Mouse (Mus musculus) cerebellum, adult (tissue): ENCODE measurements around the gene Vwa5b1.

Experiments
- ATAC-seq: cut with Nextera tagmentation; 2 replicates; pipeline ENCODE4 v1.9.2; 2017; ENCODE audit warnings: mild to moderate bottlenecking, moderate library complexity, mixed read lengths; ENCODE audit not compliant: insufficient number of reproducible peaks, low FRiP score, low TSS enrichment

Gene Vwa5b1

DNA sequence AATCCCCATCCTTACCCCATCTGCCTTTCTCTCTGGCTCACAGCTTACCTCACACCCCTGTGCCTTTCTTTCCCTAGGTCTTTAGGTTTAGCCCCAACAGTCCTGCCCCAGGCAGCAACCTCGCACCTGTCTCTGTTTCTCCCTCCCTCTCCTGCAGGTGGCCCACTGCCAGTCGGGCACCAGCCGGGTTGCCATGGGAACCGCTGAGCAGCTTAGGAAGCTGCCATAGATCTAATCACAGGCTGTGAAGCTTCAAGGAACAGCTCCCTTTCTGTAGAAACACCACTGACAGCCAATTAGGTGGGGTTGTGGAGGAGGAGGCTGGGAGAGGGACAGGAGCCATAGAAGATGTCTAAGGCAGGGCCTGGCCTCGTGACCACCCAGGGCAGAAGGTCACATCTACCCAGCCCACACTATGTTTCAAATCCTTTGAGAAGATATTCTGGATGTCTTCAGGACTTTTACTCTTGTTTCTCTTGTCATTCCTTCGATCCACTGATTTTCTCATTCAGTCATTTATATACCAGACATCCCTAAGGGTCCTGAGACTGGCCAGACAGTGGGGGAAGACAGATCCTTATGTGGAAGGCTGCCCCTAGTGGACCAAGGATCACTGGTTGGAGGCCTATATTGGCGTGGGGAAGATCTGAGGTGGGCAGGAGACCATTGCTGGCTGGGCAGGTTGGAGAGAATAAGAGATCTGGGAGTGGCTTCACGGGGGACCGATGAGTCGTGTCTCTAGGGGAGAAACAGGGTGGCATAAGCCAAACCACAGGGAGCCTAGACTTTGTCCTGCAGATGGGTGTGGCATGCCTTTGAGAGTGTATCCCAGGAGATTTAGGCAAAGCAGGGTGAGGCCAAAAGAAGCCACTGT, 98.2 kb downstream of the Vwa5b1 start:
- ATAC-seq = no peak; the same call in 1 of the 2 replicates

DNA sequence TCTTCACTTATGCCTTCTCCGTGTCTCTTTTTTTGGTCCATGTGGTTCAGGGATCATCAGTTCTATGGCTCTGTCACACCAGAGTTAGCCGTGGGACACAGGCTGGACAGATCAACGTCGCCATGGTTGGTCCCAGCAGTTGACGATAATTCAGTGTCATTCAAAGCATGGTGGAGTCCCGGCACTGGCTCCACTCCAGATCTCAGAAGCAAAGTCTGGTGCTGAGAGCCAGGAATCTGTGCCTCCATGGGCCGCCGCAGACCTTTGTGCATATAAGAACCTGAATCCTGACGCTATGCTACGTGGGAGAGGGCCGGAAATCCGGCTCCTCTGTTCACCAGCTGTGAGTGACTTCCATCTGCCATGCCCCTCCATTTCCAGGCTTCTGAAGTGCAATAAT, 100.1 kb downstream of the Vwa5b1 start:
- ATAC-seq = no peak

DNA sequence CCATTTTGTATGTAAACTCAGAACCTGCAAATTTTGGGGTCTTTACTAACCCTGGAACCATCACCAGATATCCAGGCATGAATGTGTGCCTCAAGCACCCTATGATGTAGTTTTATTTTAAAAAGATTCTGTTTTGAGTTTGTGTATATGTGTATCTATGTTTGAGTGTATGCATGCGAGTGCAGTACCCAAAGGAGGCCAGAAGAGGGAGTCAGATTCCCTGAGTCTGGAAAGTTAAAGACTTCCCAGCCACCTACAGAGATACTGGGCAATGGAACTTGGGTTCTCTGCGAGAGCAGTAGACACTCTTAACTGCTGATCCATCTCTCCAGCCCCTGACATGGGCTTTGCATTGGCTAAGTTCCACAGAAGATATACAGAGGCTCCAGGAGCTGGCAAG, 101.8 kb downstream of the Vwa5b1 start:
- no peak for ATAC-seq

DNA sequence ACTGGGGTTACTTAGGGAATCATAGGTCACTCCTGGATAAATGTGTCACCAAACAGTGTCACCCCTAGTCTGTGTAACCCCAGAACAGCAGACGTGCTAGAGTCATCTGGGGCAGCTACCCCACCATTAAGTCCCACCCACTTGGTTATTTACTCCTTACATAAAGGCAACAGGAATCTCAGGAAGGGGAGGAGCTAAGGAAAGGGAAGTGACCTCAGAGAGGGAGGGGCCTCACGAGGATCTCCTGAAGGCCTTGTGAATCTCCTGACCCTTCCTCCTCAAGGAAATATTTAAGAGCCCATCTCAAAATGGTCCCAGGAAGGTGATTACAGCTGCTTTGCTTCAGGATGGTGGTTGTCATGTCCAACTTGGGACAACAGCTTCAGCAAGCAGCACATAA, 103.9 kb downstream of the Vwa5b1 start:
- ATAC-seq = no peak

DNA sequence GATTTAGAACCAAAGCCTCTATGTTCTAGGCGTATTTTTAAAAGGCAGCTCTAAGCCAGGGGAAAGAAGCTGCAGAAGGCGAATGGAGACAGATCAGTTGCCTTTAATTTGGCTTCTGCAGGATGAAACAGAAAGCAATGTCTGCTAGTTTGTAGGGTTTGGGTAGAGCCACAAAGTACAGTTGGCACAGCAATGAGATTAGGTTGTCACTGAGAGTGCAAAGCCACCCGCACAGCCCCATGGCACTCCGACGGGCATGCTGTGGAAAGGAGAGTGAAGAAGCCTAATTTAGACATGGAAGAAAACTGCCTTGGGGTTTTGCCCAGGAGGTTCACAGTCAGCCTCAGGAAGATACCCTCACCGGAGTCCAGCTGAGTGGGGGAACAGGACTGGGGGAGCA, 105.7 kb downstream of the Vwa5b1 start:
- no peak for ATAC-seq

DNA sequence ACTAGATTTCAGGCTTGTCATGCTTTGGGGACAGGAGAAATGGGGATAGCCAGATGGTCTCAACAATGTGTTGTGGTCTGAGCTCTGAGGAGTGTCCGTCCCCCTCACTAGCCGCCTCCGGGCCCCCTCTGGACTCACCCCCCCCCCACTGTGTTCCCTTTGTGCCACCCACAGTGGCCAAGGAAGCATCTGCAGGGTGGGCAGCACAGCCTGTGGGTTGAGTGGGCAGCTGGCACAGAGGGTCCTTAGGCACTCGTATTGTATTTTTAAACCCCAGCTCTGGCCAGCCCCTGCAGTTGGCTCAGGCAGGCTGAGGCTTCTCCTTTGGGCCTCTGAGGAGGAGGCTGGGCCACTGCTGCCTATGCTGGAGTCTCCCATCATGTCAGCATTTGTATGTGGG, 110.0 kb downstream of the Vwa5b1 start:
- no peak for ATAC-seq

DNA sequence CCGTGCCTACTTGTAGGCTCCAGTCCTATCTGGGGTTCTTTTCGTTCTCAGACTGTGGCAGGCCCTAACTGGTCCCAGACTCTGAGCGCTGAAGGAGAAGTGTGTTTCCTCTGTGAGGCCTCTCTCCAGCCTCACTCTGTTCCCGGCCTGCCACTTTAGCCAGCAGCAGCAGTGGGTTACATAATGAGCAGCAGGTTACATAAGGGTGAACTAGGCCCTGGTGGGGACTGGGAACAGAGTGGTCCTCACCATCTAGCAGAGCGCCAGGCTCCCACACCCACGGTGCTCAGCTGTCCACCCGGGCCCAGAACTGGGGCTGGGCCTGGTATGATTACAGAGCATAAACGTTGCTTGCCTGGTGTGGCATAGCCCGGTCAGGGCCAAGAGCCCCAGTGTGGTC, 110.9 kb downstream of the Vwa5b1 start:
- no peak for ATAC-seq

DNA sequence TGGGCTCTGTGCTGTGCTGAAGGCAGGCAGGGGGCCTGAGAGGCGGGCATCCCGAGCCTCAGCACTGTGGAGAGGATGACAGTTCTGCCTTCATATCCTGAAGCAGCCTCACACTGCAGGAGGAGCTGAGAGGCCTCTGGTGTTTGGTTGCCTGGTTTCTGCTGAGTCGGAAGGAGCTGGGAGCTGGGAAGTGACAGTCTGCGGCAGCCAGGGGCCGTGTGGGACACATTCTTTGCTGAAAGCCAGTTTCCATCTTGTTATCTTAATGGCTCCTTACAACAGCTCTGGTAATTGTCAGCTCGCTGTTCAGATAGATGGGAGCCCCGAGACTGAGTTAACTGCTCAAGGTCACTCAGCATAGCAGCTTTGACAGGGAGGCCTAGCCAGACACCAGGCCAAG, 111.9 kb downstream of the Vwa5b1 start:
- no peak for ATAC-seq

DNA sequence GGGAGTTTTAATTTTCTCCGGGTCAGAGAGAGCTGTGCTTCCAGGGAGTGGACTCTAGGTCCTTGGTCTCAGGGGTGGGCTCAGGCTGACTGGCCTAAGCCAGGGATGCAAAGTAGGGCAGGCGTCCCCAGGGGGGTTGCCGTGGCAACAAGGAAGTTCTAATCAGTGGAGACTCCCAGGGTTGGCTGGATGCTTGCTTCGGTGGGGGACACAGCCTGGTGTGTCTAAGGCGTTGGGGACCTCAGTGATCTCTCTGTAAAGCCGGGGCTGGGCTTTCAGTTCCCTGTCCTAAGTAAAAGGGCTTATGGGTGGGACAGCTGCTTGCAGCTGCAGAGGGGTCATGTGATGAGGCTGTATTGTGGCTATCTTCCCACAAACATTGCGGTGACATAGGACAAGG, 113.4 kb downstream of the Vwa5b1 start:
- no peak for ATAC-seq

DNA sequence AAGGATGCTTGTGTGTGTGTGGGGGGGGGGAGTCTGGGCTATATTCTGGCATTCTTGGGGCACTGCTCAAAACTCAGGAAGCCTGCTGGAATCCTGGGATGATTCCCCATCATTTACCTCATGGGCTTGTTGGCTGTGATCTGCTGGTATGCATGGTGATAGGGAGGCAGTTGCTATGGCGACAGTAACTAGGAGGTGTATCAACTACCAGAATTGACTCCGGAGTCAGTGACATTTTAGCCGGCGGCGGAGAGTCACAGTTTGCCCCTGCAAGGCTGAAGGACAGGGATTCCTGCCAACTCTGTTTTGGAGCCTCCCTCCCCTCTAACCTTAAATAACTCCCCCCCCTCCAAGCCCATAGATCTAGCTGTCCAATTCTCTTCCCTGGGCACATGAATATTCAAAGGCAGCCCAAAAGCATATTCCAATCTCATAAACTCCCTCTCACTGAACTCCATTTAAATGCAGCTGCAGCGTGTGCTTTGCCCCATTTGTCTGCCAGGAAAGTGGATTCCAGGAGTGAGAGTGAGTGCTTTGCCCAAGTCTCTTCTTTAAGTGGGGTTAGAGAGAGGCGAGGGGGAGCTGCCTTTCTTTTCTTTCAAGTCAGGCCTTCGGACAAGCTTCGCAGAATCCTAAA, 118.4 kb downstream of the Vwa5b1 start:
- ATAC-seq = no peak

DNA sequence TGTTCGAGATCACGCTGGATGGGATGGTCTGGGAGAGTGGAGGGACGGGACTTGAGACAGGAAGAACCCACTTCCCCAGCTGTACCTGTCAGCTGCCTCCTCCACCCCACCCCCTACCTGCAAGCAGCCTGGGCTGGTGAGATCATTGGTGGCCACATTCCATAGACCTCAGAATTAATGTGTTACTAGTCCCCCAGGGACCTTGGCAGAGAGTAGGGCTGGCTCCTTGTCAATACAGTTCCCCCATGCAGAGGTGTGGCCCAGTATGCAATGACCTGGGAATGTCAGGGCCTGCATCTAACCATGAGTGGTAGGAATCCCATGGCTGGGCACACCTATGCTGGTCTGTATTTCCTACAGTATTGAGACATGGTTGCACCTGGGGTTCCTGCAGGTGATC, 119.2 kb downstream of the Vwa5b1 start:
- ATAC-seq = no peak
